ENCODE assay signal across 8 mouse cellular contexts in genomic region chr14:18210795-18211194, GRCm38 (mm10). TPM values are rescaled to one million over a fixed set of nuclear protein-coding genes. Genes with fewer than 3 reads are reported as not detected.
DNase-seq lines count a peak whose midpoint lies in the region; ATAC-seq and TF ChIP-seq lines count a peak whose summit lies in the region.

No protein-coding gene starts in this region.

- H3K27me3 ChIP-seq in cerebellum, adult 2 months (ENCODE audit: control insufficient read depth, insufficient read depth, low read length), result no peaks in the 10 kb centered on the region
- H3K27me3 ChIP-seq in kidney, postnatal 0 days (ENCODE audit: insufficient read depth, low read length), result no peaks in the 10 kb centered on the region
- H3K27me3 ChIP-seq in midbrain, postnatal 0 days (ENCODE audit: insufficient read depth, low read length), result no peaks in the 10 kb centered on the region

- H3K4me2 ChIP-seq in kidney, postnatal 0 days (ENCODE audit: low read length), result no peak overlapping the region
- no peak overlapping the region for H3K4me2 ChIP-seq in midbrain, postnatal 0 days (ENCODE audit: low read depth, low read length, poor library complexity, severe bottlenecking)

- H3K27ac ChIP-seq in cerebellum, adult 2 months (ENCODE audit: insufficient read depth, low read length), result no peak overlapping the region
- no peak overlapping the region for H3K27ac ChIP-seq in kidney, postnatal 0 days
- H3K27ac ChIP-seq in midbrain, postnatal 0 days (ENCODE audit: low read depth, low read length), result no peak overlapping the region

- H3K4me3 ChIP-seq in cerebellum, adult 2 months (replicated peaks; ENCODE audit: insufficient read depth, low read depth, low read length), result no peak overlapping the region
- no peak overlapping the region for H3K4me3 ChIP-seq in kidney, postnatal 0 days (replicated peaks; ENCODE audit: low read depth, low read length)
- no peak overlapping the region for H3K4me3 ChIP-seq in midbrain, postnatal 0 days (ENCODE audit: low read depth, low read length)

- peak; percentile 62; the same call in 1 of the 2 replicates for TF ChIP-seq CTCF in cerebellum, adult 2 months (IDR thresholded peaks at IDR 0.05; ENCODE audit: borderline replicate concordance, insufficient read depth, low read depth, low read length)
- TF ChIP-seq CTCF in kidney, postnatal 0 days (IDR thresholded peaks at IDR 0.05; ENCODE audit: low read depth), result peak; percentile 71
- TF ChIP-seq CTCF in midbrain, postnatal 0 days (IDR thresholded peaks at IDR 0.05), result peak; percentile 65

- peaks cover 9% of the 10 kb centered on the region; the same call in 1 of the 2 replicates for H3K36me3 ChIP-seq in kidney, postnatal 0 days (ENCODE audit: insufficient read depth, low read length)
- 0 out of 2 replicates have a peak, but pooled peaks cover 2% of the 10 kb centered on the region for H3K36me3 ChIP-seq in midbrain, postnatal 0 days (ENCODE audit: insufficient read depth, low read length)

- no peaks in the 10 kb centered on the region for H3K4me1 ChIP-seq in cerebellum, adult 2 months (ENCODE audit: control insufficient read depth, insufficient read depth, low read length)
- H3K4me1 ChIP-seq in kidney, postnatal 0 days (replicated peaks; ENCODE audit: insufficient read depth, low read length), result no peaks in the 10 kb centered on the region
- H3K4me1 ChIP-seq in midbrain, postnatal 0 days (ENCODE audit: insufficient read depth, low read length), result no peaks in the 10 kb centered on the region

- peak in 1 of 2 experiments; percentile 42 for DNase-seq in cerebellum, adult 2 months
- DNase-seq in cerebellum, adult 11 months, result no peak
- DNase-seq in ovary, postnatal 36 days (ENCODE audit: low spot score), result peak; percentile 8
- no peak for DNase-seq in ovary, postnatal 10 days (ENCODE audit: low spot score)
- DNase-seq in kidney, postnatal 0 days (ENCODE audit: low spot score), result peak; percentile 28
- DNase-seq in midbrain, postnatal 0 days (ENCODE audit: low spot score), result peak; percentile 53
- DNase-seq in left cerebral cortex, postnatal 10 days (ENCODE audit: extremely low spot score in 1 of 2, low spot score in 2 of 2), result no peak
- DNase-seq in left cerebral cortex, adult 11 months (ENCODE audit: low spot score), result no peak

- WGBS in cerebellum, adult 2 months, result 80% methylated on average over 3 of the region's 3 CpGs
- 89% methylated on average over 3 of the region's 3 CpGs for WGBS in kidney, postnatal 0 days
- 85% methylated on average over 3 of the region's 3 CpGs for WGBS in midbrain, postnatal 0 days

- H3K9me3 ChIP-seq in kidney, postnatal 0 days (replicated peaks; ENCODE audit: low read length), result no peaks in the 10 kb centered on the region
- H3K9me3 ChIP-seq in midbrain, postnatal 0 days (ENCODE audit: low read length), result no peaks in the 10 kb centered on the region

- intact Hi-C loops in left cerebral cortex, postnatal 10 days (cut with DNase I), result loop anchor here (5.0 kb wide), 1 partner anchor 62 kb away; the partner anchor contains the start of genes Nkiras1 and Rpl15

- H3K9ac ChIP-seq in kidney, postnatal 0 days (ENCODE audit: low read depth, low read length), result no peak overlapping the region
- H3K9ac ChIP-seq in midbrain, postnatal 0 days (replicated peaks; ENCODE audit: low read length, poor library complexity, severe bottlenecking), result no peak overlapping the region

- ATAC-seq in kidney, postnatal 0 days (replicated peaks; ENCODE audit: low FRiP score, low read depth), result peak; percentile 73
- ATAC-seq in midbrain, postnatal 0 days (ENCODE audit: low FRiP score), result 0 out of 2 replicates have a peak, but pooled peaks have one; percentile 63

- no peak for TF ChIP-seq POLR2A in cerebellum, adult 2 months (IDR thresholded peaks at IDR 0.05; ENCODE audit: borderline replicate concordance, insufficient read depth, low read length)

RNA-seq across cellular contexts. Expression of gene Nr1d2, which starts 28.1 kb away (rescaled TPM):
- polyA plus RNA-seq in cerebellum, adult 2 months (2012; rRNA removed), result 81.9 and 87.2 TPM in 2 replicates
- polyA plus RNA-seq in kidney, postnatal 0 days (2015; fragmentation: Nextera tagmentation; extraction: Ambion mirVana), result 12.4 and 13.2 TPM in 2 replicates
- total RNA-seq in midbrain, postnatal 0 days (2014; rRNA removed), result 19.4 and 20.4 TPM in 2 replicates
- polyA plus RNA-seq in midbrain, postnatal 0 days (2015; fragmentation: Nextera tagmentation; extraction: Ambion mirVana), result 8.6 and 9.5 TPM in 2 replicates
- total RNA-seq in left cerebral cortex, postnatal 10 days (2021), result 10 to 100 TPM; 50.1 to 57.3 TPM

Comparison
In these comparisons a context has a peak if more than half of its experiments do, and no peak if none do; other contexts are left out.
1. DNase-seq: peak in ovary, postnatal 36 days (single experiment), kidney, postnatal 0 days (single experiment) and midbrain, postnatal 0 days (single experiment); none in cerebellum, adult 11 months (single experiment), ovary, postnatal 10 days (single experiment), left cerebral cortex, postnatal 10 days (0 of 2) and left cerebral cortex, adult 11 months (single experiment).
2. Peak in every context shown above with its lines, with median percentiles within 50 percentile points of each other: CTCF ChIP-seq.